Mouse (Mus musculus) lung, postnatal 0 days (tissue): ENCODE measurements around the gene Itpr1.
A peak's percentile ranks its signal among the peaks of the same experiment; 100 is the strongest.

Experiments
- CTCF ChIP-seq: IDR thresholded peaks from 2 replicates; pipeline ENCODE4 v1.5.1; 2016; ENCODE audit warnings: antibody characterized with exemption, mild to moderate bottlenecking
- EP300 ChIP-seq: IDR thresholded peaks from 2 replicates; pipeline ENCODE4 v1.6.1; 2016; ENCODE audit warnings: antibody characterized with exemption, mild to moderate bottlenecking, control low read depth

GRCm38 (mm10) chr6:108411201-108411600, 198.3 kb downstream of the Itpr1 start:
- TF ChIP-seq CTCF, result no peak
- peak; percentile 45 for TF ChIP-seq EP300
